Mouse (Mus musculus): ENCODE measurements around the gene Sfi1.

DNA sequence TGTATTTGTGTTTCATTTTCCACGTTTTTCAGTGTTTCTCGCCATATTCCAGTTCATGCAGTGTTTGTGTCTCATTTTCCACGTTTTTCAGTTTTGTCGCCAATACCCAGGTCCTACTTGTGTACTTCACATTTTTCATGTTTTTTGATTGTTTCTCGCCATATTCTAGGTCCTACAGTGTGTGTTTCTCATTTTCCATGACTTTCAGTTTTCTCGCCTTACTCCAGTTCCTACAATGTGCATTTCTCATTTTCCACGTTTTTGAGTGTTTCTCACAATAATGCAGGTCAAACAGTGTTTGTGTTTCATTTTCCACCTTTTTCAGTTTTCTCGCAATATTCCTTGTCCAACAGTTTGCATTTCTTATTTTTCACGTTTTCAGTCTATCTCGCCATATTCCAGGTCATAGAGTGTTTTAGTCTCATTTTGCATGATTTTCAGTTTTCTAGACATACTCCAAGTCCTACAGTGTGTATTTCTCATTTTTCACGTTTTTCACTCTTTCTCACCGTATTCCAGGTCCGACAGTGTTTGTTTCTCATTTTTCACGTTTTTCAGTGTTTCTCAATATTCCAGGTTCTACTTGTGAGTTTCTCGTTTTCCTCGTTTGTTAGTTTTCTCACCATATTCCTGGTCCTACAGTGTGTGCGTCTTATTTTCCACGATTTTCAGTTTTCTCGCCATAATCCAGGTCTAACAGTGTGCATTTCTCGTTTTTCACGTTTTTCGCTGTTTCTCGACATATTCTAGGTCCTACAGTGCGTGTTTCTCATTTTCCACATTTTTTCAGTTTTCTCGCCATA, 92.0 kb downstream of the Sfi1 start:
- TF ChIP-seq EP300 (optimal IDR thresholded peaks at IDR 0.05) (no peak), CTCF (IDR thresholded peaks at IDR 0.05; ENCODE audit: low read depth) (no peak)
